Mouse (Mus musculus) hindbrain, embryonic 15.5 days (tissue): Measurements from ENCODE around the gene Tex16. TPM values are rescaled to one million over a fixed set of nuclear protein-coding genes. Genes with fewer than 3 reads are reported as not detected.

Experiments
- ATAC-seq: fragments of 200-750 bp; cut with Nextera tagmentation; 2 replicates; pipeline ENCODE4 v1.8.0; 2017; ENCODE audit warnings: low read depth, moderate number of reproducible peaks, moderate TSS enrichment; ENCODE audit not compliant: low FRiP score
- H3K27ac ChIP-seq: fragments of 300-500 bp; sonication (generic); replicated peaks from 2 replicates; pipeline ENCODE4 v1.5.1; 2015; ENCODE audit warnings: mild to moderate bottlenecking, inconsistent platforms
- H3K27me3 ChIP-seq: fragments of 300-500 bp; sonication (generic); 2 replicates; pipeline ENCODE4 v1.6.1; 2015; ENCODE audit warnings: control low read depth, inconsistent platforms
- H3K36me3 ChIP-seq: fragments of 300-500 bp; sonication (generic); 2 replicates; pipeline ENCODE4 v1.6.1; 2015; ENCODE audit warnings: control low read depth, inconsistent platforms
- H3K4me1 ChIP-seq: fragments of 300-500 bp; sonication (generic); replicated peaks from 2 replicates; pipeline ENCODE4 v1.6.1; 2015; ENCODE audit warnings: control low read depth, inconsistent platforms
- H3K4me2 ChIP-seq: fragments of 300-500 bp; sonication (generic); 2 replicates; pipeline ENCODE4 v1.6.1; 2015; ENCODE audit warnings: moderate library complexity, mild to moderate bottlenecking, inconsistent platforms
- H3K4me3 ChIP-seq: fragments of 300-500 bp; sonication (generic); 2 replicates; pipeline ENCODE4 v1.5.1; 2015; ENCODE audit warnings: mild to moderate bottlenecking, inconsistent platforms
- H3K9ac ChIP-seq: fragments of 300-500 bp; sonication (generic); 2 replicates; pipeline ENCODE4 v1.6.1; 2015; ENCODE audit warnings: inconsistent platforms
- H3K9me3 ChIP-seq: fragments of 300-500 bp; sonication (generic); 2 replicates; pipeline ENCODE4 v1.6.1; 2016; ENCODE audit warnings: control low read depth, inconsistent platforms
- WGBS: fragments of 180-500 bp; shearing (Covaris S2); methylation state at CpG from one replicate; pipeline ENCODE4 v1.1.7; 2015; 5-methylcytosine and 5-hydroxymethylcytosine counted together
- polyA plus RNA-seq: library from polyadenylated mRNA; unstranded; fragments of >200 nt; fragmentation: Nextera tagmentation; extraction: Ambion mirVana; gene quantifications from 2 replicates; pipeline ENCODE4 v1.2.1, GENCODE M21; 2015

Tex16 gene
- 0.22 and 0.77 TPM in 2 replicates for polyA plus RNA-seq

DNA sequence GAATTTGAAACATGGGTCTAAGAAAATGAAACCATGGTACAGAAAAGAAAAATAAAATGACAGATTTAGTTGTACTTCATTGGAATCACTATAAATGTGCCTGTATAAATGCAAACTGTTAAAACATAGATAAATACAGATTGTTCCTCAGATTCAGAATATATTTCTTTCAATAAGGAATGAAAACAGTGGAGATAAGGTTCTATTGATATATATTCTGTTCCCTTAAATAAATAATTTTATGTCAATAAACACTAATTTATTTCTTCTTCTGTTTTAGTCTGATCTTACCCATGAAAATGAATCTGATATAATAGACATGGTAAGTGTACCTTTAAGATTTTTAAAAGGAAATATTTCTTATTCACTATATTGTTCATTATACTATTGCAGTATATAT lies at the start of gene Tex16:
TSS of gene Tex16 (plus strand) at position 301 of the 400 bp plus-strand sequence.
- no peak within 1 kb of the TSS for H3K9ac ChIP-seq
- H3K9me3 ChIP-seq, result no peaks in the 10 kb centered on the region
- no peaks in the 10 kb centered on the region for H3K4me1 ChIP-seq
- no peak within 1 kb of the TSS for H3K4me3 ChIP-seq
- no peaks in the 10 kb centered on the region for H3K36me3 ChIP-seq
- no peak within 1 kb of the TSS for H3K27ac ChIP-seq
- no peaks in the 10 kb centered on the region for H3K27me3 ChIP-seq
- H3K4me2 ChIP-seq, result no peak within 1 kb of the TSS
- no peak for ATAC-seq

DNA sequence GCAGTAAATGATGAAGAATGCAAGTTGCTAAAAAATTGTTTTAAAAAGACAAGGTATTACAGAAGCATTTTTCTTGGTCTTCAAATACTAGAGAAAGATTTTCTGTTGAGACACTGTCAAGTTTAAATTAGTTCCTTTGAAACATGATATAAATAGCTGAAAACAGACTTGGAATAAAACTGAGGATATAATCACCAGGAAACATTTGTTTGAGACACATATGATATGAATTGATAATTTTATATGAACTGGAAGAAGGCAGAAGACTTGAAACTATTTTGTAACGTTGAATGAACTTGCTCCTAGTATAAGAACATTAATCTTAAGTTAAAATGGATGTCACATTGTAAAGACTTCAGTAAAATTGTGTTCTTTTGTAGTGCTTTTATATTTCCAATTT lies 11.1 kb upstream of the Tex16 start:
- H3K4me3 ChIP-seq, result no peak overlapping the region
- no peaks in the 10 kb centered on the region for H3K36me3 ChIP-seq
- no peak for ATAC-seq
- H3K9me3 ChIP-seq, result no peaks in the 10 kb centered on the region
- no peaks in the 10 kb centered on the region for H3K4me1 ChIP-seq
- WGBS, result 50% methylated on average over 1 of the region's 1 CpGs
- no peak overlapping the region for H3K27ac ChIP-seq
- no peaks in the 10 kb centered on the region for H3K27me3 ChIP-seq
- no peak overlapping the region for H3K4me2 ChIP-seq
- no peak overlapping the region for H3K9ac ChIP-seq

Other genes starting within 250 kb of the Tex16 start
- gene Gm45194, start 119.6 kb upstream of the Tex16 start, polyA plus RNA-seq, result 0.12 TPM in 1 of 2 replicates, not detected in the other
- not detected in 2 replicates for gene 4933403O08Rik, start 228.0 kb downstream of the Tex16 start, polyA plus RNA-seq